Mouse (Mus musculus): ENCODE results near the gene Olfr1289.

The Olfr1289 gene

DNA sequence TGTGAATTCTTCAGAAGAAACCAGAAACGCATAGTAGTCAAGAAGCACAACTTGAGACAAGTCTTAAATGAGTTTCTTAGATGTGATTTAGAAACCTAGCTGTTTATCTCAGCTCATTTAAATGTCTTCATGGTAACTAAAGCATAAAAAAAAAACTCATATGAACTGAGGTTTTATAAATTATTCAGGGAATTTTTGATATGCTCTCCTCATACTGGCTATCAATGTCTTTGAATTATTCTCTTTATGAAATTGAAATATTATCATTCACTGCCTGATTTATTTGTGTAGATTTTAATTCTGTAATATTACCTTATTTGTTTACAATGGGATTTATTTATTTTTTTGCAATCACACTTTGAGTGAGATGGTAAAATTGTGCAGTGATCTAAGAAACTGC lies at the start of gene Olfr1289:
Gene Olfr1289 (plus strand): TSS at position 301 of the 400 bp plus-strand sequence.
- no peak for DNase-seq (ENCODE audit: low read depth)

DNA sequence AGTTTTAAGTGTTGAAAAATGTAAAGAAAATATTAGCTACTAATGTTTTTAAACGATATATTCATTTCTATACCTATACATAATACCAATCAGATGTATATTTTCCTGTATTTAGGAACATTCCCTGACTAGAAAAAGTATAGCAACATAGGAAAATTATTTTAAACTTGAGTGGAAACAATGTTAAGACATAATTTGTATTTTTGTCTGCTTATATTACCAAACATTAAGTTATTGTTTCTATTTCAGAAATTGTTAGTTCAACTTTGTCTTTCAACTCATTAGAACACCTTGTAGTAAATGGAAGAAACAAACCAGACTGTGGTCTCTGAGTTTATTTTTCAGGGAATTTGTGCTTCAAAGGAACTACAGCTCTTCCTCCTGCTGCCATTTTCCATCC lies 31.8 kb upstream of the Olfr1289 start, which contains the start of gene Olfr1287:
Gene Olfr1287 (plus strand): TSS at position 301 of the 400 bp plus-strand sequence.
- no peak for DNase-seq (ENCODE audit: low read depth)

DNA sequence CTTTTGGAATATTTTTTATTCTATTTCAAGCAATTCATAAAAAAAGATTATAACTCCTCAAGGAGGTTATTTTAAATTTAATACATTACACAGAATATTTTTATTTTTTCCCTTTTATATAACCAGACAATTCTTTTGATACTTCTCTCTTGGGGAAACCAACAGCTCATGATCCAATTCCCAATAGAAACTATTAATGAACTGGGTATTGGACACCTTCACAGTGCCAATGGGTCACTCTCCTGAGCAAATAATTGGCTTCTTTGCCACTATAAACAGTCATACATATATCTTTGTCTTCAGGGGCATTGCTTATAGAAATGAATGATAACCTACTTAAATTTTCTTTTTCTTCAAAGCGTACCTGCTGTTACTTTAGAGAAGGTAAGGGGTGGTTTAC lies 6.8 kb upstream of the Olfr1289 start, which contains the start of gene Olfr1288:
Gene Olfr1288 (plus strand): TSS at position 301 of the 400 bp plus-strand sequence.
- no peak for DNase-seq (ENCODE audit: low read depth)

DNA sequence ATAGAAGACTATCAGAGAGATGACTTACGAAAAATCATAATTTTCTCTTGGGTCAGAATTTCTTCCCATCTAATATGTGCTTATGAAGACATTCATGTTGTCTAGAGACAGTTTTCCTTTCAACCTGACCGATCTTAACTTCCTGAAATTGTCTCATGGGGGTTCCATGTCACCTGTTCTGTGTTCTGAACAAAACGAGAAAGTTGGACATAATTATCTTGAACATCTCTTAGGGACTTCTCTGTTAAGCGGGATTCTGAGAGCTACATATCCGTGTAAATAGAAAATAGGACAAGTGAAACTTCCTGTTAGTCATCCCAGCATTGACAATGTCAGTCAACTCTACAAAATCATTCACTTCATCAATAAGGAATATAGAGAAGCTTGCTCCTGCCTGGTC lies 13.1 kb downstream of the Olfr1289 start, which contains the start of gene Olfr1290:
Gene Olfr1290 (minus strand): TSS at position 101 of the 400 bp plus-strand sequence.
- DNase-seq (ENCODE audit: low read depth) = no peak

DNA sequence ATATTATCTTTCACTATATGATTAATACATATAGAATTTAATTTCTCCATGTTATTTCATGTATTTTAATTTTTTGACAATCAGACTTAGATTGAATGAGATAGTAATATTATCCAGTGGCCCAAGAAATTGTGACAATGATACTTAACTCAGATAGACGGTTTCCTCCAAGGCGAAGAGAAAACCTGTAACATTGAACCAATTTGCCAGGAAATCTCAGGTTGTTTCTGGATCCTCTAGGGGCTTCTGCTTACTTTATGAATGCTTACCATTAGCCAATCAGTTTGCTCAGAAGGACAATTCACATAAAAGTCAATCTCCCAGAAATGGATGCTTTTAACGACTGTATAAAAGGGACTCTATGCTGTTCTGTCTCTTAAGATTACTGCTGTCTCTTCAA lies 16.3 kb downstream of the Olfr1289 start, which contains the start of gene Olfr1291-ps1:
Gene Olfr1291-ps1 (plus strand): TSS at position 301 of the 400 bp plus-strand sequence.
- no peak for DNase-seq (ENCODE audit: low read depth)

DNA sequence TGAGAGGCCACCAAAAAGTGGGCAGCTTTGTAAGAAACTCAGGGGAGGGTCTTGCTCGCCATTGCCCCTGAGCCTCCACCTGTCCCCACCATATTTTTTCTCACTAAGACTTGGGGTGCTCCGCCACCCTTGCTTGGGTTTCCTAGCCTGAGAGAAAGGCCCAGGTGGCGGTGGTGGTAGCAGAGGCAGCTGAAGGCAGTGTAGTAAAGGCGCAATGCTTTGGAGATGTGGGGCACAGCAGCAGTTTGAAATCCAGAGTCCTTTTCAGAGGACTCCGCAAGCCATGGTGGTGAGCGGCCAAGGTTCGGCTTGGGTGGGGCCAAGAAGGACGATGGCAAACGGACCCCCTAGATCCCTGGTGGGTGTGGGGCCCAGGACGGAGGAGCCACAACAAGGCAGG lies 36.8 kb downstream of the Olfr1289 start:
- DNase-seq (ENCODE audit: low read depth) = no peak

DNA sequence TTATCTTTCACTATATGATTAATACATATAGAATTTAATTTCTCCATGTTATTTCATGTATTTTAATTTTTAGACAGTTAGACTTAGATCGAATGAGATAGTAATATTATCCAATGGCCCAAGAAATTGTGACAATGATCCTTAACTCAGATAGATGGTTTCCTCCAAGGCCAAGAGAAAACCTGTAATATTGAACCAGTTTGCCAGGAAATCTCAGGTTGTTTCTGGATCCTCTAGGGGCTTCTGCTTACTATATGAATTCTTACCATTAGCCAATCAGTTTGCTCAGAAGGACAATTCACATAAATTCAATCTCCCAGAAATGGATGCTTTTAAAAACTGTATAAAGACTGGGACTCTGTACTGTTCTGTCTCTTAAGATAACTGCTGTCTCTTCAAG lies 44.3 kb downstream of the Olfr1289 start, which contains the start of gene Olfr1293-ps:
Gene Olfr1293-ps (plus strand): TSS at position 301 of the 400 bp plus-strand sequence.
- no peak for DNase-seq (ENCODE audit: low read depth)
